Mouse (Mus musculus): ENCODE data around the gene Gng11. TPM values are rescaled to one million over a fixed set of nuclear protein-coding genes. Genes with fewer than 3 reads are reported as not detected.

The Gng11 gene
- total and polyA plus RNA-seq, 3 experiments, result not detected

- no peak for DNase-seq (ENCODE audit: low read depth, low spot score)
- no peaks in the 10 kb centered on the region for H3K4me1 ChIP-seq (ENCODE audit: control insufficient read depth in 1 of 2, insufficient read depth in 2 of 2, low read length in 2 of 2)
- no peak overlapping the region for H3K9ac ChIP-seq (ENCODE audit: control insufficient read depth, low read depth, low read length, poor library complexity, severe bottlenecking)
- no peaks in the 10 kb centered on the region for H3K79me2 ChIP-seq (ENCODE audit: control insufficient read depth, insufficient read depth, low read length, poor library complexity)
- no peaks in the 10 kb centered on the region for H3K9me3 ChIP-seq (replicated peaks; ENCODE audit: insufficient read depth, low read length)
- H3K4me3 ChIP-seq (ENCODE audit: control insufficient read depth in 1 of 2, insufficient read depth in 1 of 2, low read depth in 2 of 2, low read length in 2 of 2), result no peak overlapping the region
- TF ChIP-seq EP300 (IDR thresholded peaks at IDR 0.05; ENCODE audit: low read depth in 1 of 2, low read length in 2 of 2) (no peak), CHD2 (IDR thresholded peaks at IDR 0.05; ENCODE audit: low read length) (no peak), NELFE (IDR thresholded peaks at IDR 0.05; ENCODE audit: low read depth, low read length) (no peak), MYB (IDR thresholded peaks at IDR 0.05; ENCODE audit: low read depth, low read length) (no peak), GATA1 (IDR thresholded peaks at IDR 0.05; ENCODE audit: low read depth, low read length) (no peak), KAT2A (conservative IDR thresholded peaks at IDR 0.05; ENCODE audit: low read depth, low read length) (no peak), TCF12 (IDR thresholded peaks at IDR 0.05; ENCODE audit: low read depth, low read length) (no peak), RCOR1 (IDR thresholded peaks at IDR 0.05; ENCODE audit: low read depth, low read length) (no peak), ETS1 (IDR thresholded peaks at IDR 0.05; ENCODE audit: low read depth, low read length) (no peak), MAFK (IDR thresholded peaks at IDR 0.05; ENCODE audit: borderline replicate concordance, low read depth, low read length) (no peak), CHD1 (IDR thresholded peaks at IDR 0.05; ENCODE audit: low read depth, low read length) (no peak), BHLHE40 (IDR thresholded peaks at IDR 0.05; ENCODE audit: borderline replicate concordance, low read depth, low read length) (no peak), ZKSCAN1 (IDR thresholded peaks at IDR 0.05; ENCODE audit: low read depth, low read length) (no peak), RAD21 (IDR thresholded peaks at IDR 0.05; ENCODE audit: low read depth, low read length) (no peak), POLR2AphosphoS2 (IDR thresholded peaks at IDR 0.05; ENCODE audit: low read length) (no peak)
- no peaks in the 10 kb centered on the region for H3K27me3 ChIP-seq (ENCODE audit: control insufficient read depth in 1 of 2, insufficient read depth in 2 of 2, low read length in 2 of 2)
- no peak overlapping the region for H3K27ac ChIP-seq (ENCODE audit: control insufficient read depth, low read depth, low read length)
- no peaks in the 10 kb centered on the region for H3K36me3 ChIP-seq (ENCODE audit: control insufficient read depth in 1 of 2, insufficient read depth in 2 of 2, low read length in 2 of 2)
Observed at GRCm38 (mm10) chr6:3967676-3968626, 35.8 kb upstream of the Gng11 start.

DNA sequence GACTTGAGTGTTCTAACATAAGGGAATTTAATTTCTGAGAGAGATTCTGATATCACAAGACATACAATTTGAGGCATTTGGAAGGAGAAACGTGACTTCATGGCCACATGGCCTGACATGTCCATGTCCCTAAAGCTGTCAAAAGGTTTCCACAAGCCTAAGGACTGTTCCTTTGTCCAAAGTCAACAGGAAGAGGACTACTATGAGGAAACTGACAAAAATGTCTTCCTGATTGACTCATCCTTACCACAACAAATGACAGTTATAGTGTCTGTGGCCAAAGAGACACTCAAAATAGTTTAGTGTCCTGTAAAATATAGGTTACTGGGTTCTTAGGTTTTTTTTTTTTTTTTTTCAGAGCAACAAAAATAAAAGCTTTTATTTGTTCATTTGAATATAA is 30.0 kb upstream of the Gng11 start:
- TF ChIP-seq MAZ (IDR thresholded peaks at IDR 0.05; ENCODE audit: low read depth, low read length) (no peak), NELFE (IDR thresholded peaks at IDR 0.05; ENCODE audit: low read depth, low read length) (no peak), JUND (IDR thresholded peaks at IDR 0.05; ENCODE audit: low read depth, low read length) (no peak), GATA1 (IDR thresholded peaks at IDR 0.05; ENCODE audit: low read depth, low read length) (no peak), POLR2AphosphoS2 (IDR thresholded peaks at IDR 0.05; ENCODE audit: low read length) (no peak), CHD1 (IDR thresholded peaks at IDR 0.05; ENCODE audit: low read depth, low read length) (no peak), EP300 (IDR thresholded peaks at IDR 0.05; ENCODE audit: low read depth in 1 of 2, low read length in 2 of 2) (no peak), USF1 (IDR thresholded peaks at IDR 0.05; ENCODE audit: low read depth, low read length) (no peak), ELF1 (IDR thresholded peaks at IDR 0.05; ENCODE audit: low read depth, low read length) (no peak), SMC3 (IDR thresholded peaks at IDR 0.05; ENCODE audit: low read depth, low read length) (no peak), E2F4 (IDR thresholded peaks at IDR 0.05; ENCODE audit: borderline replicate concordance, low read depth, low read length) (no peak), POLR2AphosphoS5 (IDR thresholded peaks at IDR 0.05; ENCODE audit: borderline replicate concordance, low read depth, low read length) (no peak), CTCF (IDR thresholded peaks at IDR 0.05 in 2 of 3, conservative IDR thresholded peaks at IDR 0.05 in 1 of 3; ENCODE audit: control insufficient read depth in 1 of 3, insufficient read depth in 1 of 3, low read depth in 2 of 3, low read length in 3 of 3, poor library complexity in 1 of 3, severe bottlenecking in 1 of 3) (no peak), ETS1 (IDR thresholded peaks at IDR 0.05; ENCODE audit: low read depth, low read length) (no peak), MEF2A (IDR thresholded peaks at IDR 0.05; ENCODE audit: extremely low read depth, insufficient replicate concordance, low read depth, low read length, poor library complexity, severe bottlenecking) (no peak), SIN3A (IDR thresholded peaks at IDR 0.05; ENCODE audit: low read length) (no peak), TCF12 (IDR thresholded peaks at IDR 0.05; ENCODE audit: low read depth, low read length) (no peak)
- H3K36me3 ChIP-seq (ENCODE audit: control insufficient read depth in 1 of 2, insufficient read depth in 2 of 2, low read length in 2 of 2), result no peaks in the 10 kb centered on the region
- H3K79me2 ChIP-seq (ENCODE audit: control insufficient read depth, insufficient read depth, low read length, poor library complexity), result no peaks in the 10 kb centered on the region
- H3K4me1 ChIP-seq (ENCODE audit: control insufficient read depth in 1 of 2, insufficient read depth in 2 of 2, low read length in 2 of 2), result no peaks in the 10 kb centered on the region
- H3K27ac ChIP-seq (ENCODE audit: control insufficient read depth, low read depth, low read length), result no peak overlapping the region
- DNase-seq (ENCODE audit: low read depth, low spot score), result no peak
- no peaks in the 10 kb centered on the region for H3K9me3 ChIP-seq (replicated peaks; ENCODE audit: insufficient read depth, low read length)
- peaks cover 0 to 2% of the 10 kb centered on the region in 2 experiments; a peak in 1 of 4 replicates for H3K27me3 ChIP-seq (ENCODE audit: control insufficient read depth in 1 of 2, insufficient read depth in 2 of 2, low read length in 2 of 2)
- H3K4me3 ChIP-seq (ENCODE audit: control insufficient read depth in 1 of 2, insufficient read depth in 1 of 2, low read depth in 2 of 2, low read length in 2 of 2), result no peak overlapping the region
- H3K9ac ChIP-seq (ENCODE audit: control insufficient read depth, low read depth, low read length, poor library complexity, severe bottlenecking), result no peak overlapping the region
